Mouse (Mus musculus) naive thymus-derived CD4-positive, alpha-beta T cell, adult 2 months (primary cell): ENCODE results near the gene Grb2.

ENCODE experiments used
- DNase-seq: peaks from one replicate; pipeline ENCODE4 v3.0.0-alpha.2; 2011; ENCODE audit warnings: low read depth

The Grb2 gene

GRCm38 (mm10) chr11:115603476-115604303 is 104.7 kb downstream of the Grb2 start, which contains the start of the genes Mrps7 and Gga3:
Gene Mrps7, plus strand, starts transcription at chr11:115603925.
Gene Gga3, minus strand, starts transcription at chr11:115604051.
- DNase-seq, result peak; percentile 96

GRCm38 (mm10) chr11:115603128-115603475 is 105.3 kb downstream of the Grb2 start:
- DNase-seq, result no peak

- no peak for DNase-seq
These were observed 107.2 kb downstream of the Grb2 start for GRCm38 (mm10) chr11:115601174-115601573.

GRCm38 (mm10) chr11:115600743-115601142 is 107.7 kb downstream of the Grb2 start:
- DNase-seq, result no peak

- no peak for DNase-seq
These were observed 108.7 kb downstream of the Grb2 start for GRCm38 (mm10) chr11:115599722-115600121.

GRCm38 (mm10) chr11:115598309-115598708 is 110.1 kb downstream of the Grb2 start:
- no peak for DNase-seq

- no peak for DNase-seq
These were observed 113.2 kb downstream of the Grb2 start for GRCm38 (mm10) chr11:115595209-115595608.
